Mouse (Mus musculus) spleen, postnatal 0 days (tissue): ENCODE results near the gene Gm29106. TPM values are rescaled to one million over a fixed set of nuclear protein-coding genes. Genes with fewer than 3 reads are reported as not detected.

Experiments used
- polyA plus RNA-seq: library from polyadenylated mRNA; unstranded; fragments of >200 nt; fragmentation: Nextera tagmentation; extraction: Ambion mirVana; gene quantifications from 2 replicates; pipeline ENCODE4 v1.2.1, GENCODE M21; 2015

The Gm29106 gene
- 0.05 and 0.08 TPM in 2 replicates for polyA plus RNA-seq

GRCm38 (mm10) chr1:118176242-118176641 lies at the start of gene Gm29106:
Gene Gm29106, plus strand, starts transcription at chr1:118176542.

Other genes with a start within 250 kb of the Gm29106 start
- not detected in 2 replicates for gene Gm28168, start 248.5 kb upstream of the Gm29106 start, polyA plus RNA-seq
- not detected in 2 replicates for gene Gm7145, start 210.6 kb upstream of the Gm29106 start, polyA plus RNA-seq
- gene Tsn, start 135.2 kb downstream of the Gm29106 start, polyA plus RNA-seq, result 206 and 235 TPM in 2 replicates
- 57.7 and 59.6 TPM in 2 replicates for gene Nifk, start 145.3 kb downstream of the Gm29106 start, polyA plus RNA-seq
- 18.2 and 20.4 TPM in 2 replicates for gene Clasp1, start 212.5 kb downstream of the Gm29106 start, polyA plus RNA-seq